Mouse (Mus musculus): ENCODE data around the gene Gab1.

DNA sequence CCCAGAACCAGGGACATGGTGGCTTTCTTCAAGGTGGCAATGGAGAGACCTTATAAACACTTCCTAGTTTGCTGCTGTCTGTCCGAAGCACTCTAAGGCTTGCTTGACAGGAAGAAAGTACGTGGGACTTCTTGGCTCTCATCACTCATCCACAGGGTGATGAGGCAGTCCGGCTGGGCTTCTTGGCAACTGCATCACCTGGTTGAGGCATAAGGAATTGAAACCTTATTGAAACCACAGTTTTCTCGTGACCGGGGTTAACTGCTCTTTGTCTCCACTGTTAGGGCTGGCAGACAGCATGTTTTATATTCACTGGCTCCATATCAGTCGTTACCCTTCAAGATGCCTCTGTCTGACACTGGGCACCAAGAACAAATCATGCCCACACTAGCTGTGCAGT is 40.2 kb downstream of the Gab1 start:
- TF ChIP-seq EP300 (optimal IDR thresholded peaks at IDR 0.05) (no peak), CTCF (IDR thresholded peaks at IDR 0.05; ENCODE audit: low read depth) (no peak)
